Mouse (Mus musculus) regulatory T cell (primary cell): ENCODE results near the gene Nav2.

Source experiments
- in situ Hi-C: fragments of 300-600 bp; cut with MboI, MseI; formaldehyde crosslinking; loops from one replicate; pipeline ENCODE4 v1.15.1; 2025; ENCODE audit warnings: high pct_unique_total_duplicates

The Nav2 gene

DNA sequence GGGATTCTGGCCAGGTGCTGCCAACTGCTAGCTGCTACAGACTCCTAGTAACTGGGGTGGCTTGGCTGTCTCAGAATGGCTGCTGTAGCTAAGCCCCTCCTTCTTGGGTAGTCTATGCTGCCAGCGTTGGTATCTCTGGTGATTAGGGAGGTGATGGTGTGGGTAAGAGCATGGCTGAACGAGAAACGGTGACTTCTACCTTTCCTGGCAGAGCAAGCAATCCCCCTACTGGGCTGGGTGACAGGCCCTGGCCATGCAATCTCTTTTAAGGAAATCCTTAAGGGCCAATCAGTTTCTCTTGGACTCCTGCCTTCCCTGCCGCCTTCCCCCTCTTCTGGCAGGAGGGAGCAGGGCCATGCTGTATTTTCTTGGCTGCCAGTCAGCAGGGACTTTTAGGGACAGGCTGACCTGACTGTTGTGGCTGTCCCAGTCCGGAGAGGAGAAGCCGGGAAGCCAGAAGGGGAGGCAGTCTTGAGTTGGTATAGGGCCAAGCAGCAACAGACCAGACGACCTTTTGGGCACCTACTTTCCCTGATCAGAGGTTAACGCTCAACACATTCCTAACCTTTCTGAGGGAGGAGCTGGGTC lies 339.3 kb downstream of the Nav2 start:
- in situ Hi-C loops = no loop called here

DNA sequence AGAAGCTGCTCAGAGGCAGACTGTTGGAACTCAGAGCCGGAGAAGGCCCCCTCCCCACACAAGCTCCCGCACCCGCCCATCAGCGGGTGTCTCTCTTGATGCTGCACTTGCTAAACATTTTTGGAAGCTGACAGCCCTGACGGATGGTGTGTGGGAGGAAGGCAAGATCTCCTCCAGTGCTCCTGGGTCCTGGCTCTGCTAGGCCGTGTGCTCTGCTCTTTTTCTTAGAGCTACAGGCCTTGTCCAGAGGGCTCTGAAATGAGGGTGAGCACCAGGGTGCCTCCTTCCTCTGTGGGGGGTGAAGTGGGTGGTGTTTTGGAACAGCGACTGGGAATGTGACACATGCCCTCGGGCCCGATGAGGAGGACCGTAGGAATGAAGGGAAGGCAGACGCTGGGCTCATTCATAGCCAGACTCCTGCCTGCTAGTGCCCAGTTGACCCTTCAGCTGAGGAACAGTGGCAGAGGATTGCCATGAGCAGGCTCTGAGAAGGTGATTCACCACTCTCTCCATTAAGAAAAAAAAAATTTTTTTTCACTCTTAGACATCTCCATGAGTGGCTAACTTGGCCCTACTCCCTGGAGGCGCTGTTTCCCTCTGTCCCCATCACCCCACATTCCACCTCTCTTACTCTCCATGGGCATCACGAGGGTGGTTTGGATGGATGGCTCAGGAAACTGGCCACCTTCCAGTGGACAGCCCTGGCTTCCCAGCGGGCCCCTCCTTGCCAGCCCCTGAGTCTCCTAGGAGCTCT lies 340.0 kb downstream of the Nav2 start:
- in situ Hi-C loops = no loop called here

DNA sequence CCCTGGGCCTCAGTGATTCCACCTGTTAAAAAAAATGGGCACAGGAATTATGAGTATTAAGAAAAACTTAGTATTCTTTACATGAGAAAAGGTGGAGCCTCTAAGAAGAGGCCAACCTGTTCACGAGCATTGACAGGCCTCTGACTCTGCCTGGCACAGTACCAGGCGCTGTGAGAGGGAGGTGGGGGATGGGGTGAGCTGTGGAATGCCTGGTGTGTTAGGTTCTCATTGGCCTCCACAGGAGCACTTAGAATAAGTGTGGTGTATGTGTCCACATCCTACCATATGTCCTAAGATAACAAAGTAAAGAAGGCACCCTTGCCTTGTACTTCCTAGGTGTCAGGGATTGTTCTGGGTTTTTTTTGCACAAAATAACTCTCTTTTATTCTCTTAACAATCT lies 340.9 kb downstream of the Nav2 start:
- in situ Hi-C loops = no loop called here

DNA sequence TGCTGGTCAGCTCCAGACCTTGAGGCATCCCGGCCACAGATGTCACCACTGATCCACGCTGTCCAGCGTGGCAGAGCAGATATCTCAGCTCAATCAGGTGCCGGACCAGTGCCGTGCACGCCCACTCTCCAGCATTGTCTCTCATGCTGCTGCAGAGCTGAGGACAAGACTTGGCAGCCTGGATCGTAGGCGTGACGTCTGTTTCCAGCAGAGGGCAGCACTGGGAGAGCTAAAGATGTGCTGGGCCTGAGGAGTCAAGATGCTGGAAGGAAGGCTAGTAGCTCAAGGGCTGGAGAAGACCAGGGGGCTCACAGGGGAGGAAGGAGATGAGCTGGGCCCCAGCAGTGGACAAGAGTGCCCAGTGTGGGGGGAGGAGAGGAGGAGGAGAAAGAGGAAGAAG lies 341.5 kb downstream of the Nav2 start:
- in situ Hi-C loops = loop anchor here (10.0 kb wide), 1 partner anchor 175 kb away; no protein-coding TSS in a partner anchor

DNA sequence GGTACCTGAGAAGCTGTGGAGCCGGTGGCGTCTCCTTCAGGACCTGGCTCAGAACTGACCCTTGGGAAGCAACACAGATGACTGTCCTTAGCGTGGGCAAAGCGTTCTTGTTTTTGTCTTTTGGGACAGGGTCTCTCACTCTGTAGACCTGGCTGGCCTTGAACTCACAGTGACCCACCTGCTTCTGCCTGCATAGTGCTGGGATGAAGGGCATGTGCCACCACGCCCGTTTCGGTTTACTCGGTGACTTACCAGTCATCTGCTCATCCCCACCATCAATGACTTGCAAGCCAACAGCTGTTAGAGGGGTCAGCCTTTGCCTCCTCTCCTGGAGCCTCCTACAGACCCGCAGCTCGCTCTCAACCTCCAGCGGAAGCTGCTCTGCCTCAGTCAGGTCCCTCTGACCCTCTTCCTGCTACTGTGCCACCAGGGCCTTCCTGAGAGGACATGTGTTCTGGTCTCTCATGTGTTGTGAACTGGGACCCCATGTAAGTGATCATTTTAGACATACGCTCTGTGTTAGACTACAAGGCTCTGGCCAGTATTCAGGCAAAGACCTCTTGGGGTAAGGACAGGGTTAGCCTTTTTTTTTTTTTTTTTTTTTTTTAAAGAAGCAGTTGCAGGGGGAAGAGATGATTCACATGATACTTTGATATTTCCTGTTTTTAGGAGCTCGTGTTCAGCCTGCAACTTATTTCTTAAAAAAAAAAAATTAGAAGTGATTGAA lies 342.2 kb downstream of the Nav2 start:
- in situ Hi-C loops = loop anchor here (10.0 kb wide), 1 partner anchor 174 kb away; no protein-coding TSS in a partner anchor

DNA sequence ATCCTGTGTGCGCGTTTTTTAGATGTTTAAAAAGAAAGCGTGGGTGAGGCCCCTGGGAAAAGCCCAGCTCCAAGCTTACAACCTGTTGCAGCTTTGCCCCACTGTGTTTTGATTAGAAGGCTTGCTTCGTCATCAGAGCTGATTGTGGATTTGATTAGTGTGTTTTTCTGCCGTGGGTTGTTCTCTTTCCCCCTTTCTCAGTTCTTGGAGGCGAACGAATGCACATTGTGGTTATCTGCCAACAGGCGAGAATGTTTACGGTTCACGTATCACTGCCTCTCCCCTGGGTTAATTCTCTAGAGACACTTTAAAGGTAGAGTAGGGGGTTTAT lies 342.8 kb downstream of the Nav2 start:
- in situ Hi-C loops = loop anchor here (10.0 kb wide), 1 partner anchor 174 kb away; no protein-coding TSS in a partner anchor

DNA sequence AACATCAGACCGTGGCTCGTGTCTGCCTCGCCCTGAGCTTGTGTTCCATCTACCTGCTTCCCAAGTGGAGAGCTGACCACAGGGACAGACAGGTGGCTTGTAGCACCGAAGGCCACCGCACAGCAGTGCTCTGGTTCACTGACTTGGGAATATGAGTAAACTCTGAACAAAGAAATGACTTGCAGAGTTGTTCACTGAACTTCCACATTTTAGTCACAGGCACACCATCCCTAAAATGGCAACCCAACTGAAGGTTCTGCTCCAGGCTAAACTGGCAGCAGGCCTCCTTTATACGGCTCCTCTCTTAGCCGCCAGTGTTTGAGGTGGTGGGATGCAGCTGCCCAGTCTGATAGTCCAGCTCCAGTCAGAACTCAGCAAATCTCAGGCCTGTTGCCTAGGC lies 343.9 kb downstream of the Nav2 start:
- in situ Hi-C loops = loop anchor here (10.0 kb wide), 1 partner anchor 172 kb away; no protein-coding TSS in a partner anchor

DNA sequence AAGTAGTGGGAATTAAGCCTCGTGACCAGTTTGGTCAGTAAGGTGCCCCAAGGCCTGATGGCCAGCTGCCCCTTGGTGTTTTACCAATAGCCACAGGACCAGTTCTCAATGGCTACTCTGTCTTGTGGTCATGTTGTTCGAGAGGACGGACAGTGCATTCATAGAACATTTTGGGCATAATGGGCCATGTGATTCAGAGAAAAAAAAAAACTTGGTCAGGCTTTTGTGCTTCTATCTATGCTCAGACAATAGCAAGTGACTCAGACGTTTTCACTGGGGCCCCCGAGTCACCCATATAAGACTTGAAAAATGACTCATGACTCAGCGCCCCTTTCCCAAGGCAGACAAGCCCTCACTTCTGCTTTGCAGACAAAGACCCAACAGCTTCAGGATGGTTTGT lies 344.4 kb downstream of the Nav2 start:
- in situ Hi-C loops = loop anchor here (10.0 kb wide), 1 partner anchor 172 kb away; no protein-coding TSS in a partner anchor

DNA sequence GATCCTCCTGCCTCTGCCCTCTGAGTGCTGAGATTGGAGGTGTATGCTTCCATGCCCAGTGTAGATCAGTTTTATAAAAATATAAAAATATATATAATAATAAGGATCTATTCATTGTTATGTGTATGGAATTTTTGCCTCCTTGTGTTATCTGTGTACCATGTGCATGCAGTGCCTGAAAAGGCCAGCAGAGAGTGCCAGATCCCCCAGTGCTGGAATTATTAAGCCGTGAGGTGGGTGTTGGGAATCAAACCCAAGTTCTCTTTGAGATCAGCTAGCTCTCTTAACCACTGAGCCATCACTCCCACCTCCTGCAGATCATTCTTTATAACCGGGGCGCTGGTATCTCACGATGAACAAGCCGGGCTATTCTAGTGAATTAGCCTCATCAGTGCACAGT lies 346.5 kb downstream of the Nav2 start:
- in situ Hi-C loops = loop anchor here (10.0 kb wide), 1 partner anchor 170 kb away; no protein-coding TSS in a partner anchor

DNA sequence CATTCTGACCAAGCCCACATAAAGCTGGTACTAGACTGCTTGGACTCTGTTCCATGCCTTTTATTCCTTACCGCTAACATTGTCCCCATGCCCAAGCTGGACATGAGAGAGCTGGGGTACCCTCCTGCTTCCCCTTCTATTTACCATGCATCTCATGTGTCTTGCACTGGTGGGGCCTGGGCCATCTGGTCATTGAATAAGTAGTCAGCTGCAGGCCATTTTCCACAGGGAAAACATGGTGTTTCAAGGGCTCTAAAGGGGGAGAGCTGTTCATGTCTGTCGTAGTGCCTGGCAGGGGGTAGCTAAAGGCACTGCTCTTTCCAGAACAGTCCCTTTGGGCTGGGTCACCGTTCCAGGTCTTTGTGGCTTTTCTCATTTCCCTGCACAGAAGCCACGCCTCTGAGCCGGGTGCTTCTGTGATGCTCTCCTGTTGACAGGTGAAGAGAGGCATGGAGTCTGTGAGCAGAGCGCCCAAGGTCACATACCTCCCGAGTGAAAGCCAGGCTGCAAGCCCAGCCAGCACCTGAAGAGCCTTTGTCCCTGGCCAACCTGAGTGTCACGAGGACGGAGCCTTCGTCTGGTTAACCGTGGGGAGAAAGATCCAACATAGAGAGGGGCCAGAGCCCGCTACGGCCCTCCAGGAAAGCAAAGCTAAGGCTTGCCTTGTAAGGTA lies 348.9 kb downstream of the Nav2 start:
- in situ Hi-C loops = loop anchor here (10.0 kb wide), 1 partner anchor 167 kb away; no protein-coding TSS in a partner anchor

DNA sequence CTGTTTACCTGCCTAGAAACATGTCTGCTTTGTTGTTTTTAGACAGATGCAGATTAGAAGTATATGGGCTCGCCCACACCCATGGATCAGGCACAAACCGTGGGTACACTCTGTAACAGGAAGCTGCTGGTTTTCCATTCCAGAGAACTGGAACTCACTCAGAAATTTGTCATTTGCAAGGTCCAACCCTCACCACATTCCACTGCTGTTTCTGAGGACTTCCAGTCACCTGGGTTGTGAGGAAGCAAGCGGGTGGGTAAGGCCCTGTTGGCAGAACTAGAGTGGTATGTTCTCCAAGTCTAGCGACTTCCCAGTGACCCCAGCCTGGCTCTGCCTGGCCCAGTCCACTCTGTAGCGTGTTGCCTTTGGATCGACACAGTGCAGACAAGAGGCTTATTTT lies 349.6 kb downstream of the Nav2 start:
- in situ Hi-C loops = loop anchor here (10.0 kb wide), 1 partner anchor 167 kb away; no protein-coding TSS in a partner anchor

DNA sequence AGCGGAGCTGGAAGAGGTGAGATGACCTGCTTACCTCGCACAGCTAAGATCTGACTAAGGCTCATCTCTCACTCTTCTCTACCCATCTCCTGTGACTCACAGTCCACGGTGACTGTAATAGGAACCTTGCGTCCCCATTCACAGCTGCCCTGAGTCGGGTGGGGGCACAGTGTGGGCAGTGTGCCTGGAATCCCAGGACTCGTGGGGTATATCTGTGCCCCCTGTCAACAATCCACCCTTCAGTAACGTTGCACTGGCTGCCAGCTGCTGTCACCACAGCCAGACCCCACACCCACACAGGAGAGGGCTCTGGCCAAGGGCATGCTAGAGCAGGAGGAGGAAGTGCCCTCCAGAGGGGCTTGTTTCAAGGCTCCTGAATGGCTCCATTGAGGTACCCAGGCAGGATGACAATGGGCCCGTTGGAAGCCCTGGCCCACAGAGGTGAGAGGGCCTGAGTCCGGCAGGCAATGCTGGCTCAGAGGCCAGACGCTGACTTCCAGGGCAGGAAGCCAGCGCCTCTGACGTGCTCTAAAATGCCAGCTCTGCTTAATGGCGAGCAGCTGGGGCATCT lies 353.5 kb downstream of the Nav2 start:
- in situ Hi-C loops = no loop called here

DNA sequence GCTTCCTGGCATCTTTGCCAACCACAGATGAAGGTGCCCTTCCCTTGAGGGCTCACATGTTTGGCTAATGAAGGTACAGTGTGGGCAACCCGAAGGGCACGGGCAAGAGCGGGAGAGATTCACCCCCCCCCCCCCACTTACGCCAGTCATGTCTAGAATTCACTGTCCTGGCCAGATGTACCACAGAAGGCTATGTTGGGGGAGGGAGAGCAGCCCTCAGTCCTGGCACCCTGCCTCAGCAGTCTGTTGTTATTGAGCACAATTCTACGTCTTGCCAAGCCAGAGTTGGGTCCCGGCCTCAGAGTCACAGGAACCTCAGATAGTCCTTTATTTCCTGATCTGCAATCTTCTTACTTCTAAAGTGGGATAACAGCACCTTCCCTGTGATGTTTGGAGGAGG lies 357.9 kb downstream of the Nav2 start:
- in situ Hi-C loops = loop anchor here (5.0 kb wide), 1 partner anchor 119 kb away; no protein-coding TSS in a partner anchor

DNA sequence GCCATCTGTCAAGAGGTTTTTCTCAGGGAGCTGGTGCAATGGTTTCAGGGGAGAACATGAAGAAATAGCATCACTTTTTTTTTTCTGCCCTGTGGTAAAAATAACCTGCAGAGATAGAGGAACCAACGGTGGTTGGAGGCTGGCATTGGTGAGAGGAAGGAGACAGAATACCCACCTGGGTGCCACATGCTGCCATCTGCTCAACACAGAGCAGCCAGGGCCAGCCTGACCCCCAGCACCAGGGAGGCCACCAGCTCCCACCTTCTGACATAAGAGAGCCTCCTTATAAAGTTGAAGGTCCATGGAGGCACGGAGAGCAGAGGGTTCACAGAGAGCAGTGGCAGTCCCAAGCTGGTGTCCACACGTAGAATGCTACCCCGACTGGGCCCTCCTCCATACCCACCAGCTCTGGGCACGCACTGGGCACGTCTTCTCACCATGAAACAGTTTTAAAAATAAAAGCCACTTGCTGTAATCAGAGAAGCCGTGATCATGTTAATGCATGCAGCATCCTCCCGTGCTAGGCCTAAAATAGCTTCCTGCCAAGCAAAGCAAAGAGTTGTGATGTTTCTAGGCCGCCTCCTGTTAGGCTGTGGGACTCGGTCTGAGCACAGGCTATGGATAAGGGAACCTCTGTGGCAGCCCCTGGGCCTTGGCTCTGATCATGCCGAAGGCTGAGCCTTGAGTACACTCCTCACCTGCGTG lies 359.3 kb downstream of the Nav2 start:
- in situ Hi-C loops = loop anchor here (5.0 kb wide), 1 partner anchor 120 kb away; no protein-coding TSS in a partner anchor

DNA sequence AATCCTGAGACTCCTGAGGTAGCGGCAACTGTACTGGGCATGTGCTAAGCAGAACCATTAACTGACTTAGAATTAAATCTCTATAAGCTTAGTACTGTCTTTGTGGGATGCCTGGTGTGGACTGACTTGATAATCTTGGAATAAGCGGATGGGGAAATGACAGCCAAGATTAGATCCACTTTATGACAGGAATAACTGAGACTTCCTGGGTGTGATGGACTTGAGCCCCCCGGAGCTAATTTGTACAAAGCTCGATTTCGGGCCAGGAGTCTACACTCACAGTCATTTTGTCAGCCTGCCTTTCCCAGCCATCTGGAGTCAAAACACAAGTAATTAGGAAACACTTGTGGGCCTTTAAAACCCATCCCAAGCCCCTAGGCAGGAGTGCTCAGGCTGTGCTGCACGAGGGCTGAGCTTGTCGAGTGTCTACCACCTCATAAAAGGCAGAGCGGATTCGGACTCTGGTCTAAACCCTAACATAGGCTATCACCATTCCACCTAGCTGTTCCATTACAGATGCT lies 359.9 kb downstream of the Nav2 start:
- in situ Hi-C loops = loop anchor here (5.0 kb wide), 1 partner anchor 121 kb away; no protein-coding TSS in a partner anchor

DNA sequence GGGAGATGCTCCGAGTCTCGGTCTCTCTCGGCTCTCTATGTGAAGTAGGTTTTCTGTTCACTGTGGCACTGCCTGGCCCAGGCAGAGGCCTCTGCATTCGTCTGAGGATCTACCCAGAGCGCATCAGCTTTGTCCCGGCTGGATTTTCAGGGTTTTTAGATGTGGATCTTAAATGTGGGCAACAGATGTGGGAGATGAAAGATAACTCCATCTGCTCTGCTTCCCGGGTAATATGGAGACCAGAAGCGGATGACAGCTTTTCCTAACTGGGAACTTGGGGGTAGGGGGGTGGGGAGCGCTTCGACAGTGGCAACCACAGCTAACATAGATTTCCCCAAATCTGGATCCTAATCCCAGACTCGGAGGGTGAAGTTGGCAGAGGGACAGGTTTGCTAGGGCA lies 362.3 kb downstream of the Nav2 start:
- in situ Hi-C loops = no loop called here

DNA sequence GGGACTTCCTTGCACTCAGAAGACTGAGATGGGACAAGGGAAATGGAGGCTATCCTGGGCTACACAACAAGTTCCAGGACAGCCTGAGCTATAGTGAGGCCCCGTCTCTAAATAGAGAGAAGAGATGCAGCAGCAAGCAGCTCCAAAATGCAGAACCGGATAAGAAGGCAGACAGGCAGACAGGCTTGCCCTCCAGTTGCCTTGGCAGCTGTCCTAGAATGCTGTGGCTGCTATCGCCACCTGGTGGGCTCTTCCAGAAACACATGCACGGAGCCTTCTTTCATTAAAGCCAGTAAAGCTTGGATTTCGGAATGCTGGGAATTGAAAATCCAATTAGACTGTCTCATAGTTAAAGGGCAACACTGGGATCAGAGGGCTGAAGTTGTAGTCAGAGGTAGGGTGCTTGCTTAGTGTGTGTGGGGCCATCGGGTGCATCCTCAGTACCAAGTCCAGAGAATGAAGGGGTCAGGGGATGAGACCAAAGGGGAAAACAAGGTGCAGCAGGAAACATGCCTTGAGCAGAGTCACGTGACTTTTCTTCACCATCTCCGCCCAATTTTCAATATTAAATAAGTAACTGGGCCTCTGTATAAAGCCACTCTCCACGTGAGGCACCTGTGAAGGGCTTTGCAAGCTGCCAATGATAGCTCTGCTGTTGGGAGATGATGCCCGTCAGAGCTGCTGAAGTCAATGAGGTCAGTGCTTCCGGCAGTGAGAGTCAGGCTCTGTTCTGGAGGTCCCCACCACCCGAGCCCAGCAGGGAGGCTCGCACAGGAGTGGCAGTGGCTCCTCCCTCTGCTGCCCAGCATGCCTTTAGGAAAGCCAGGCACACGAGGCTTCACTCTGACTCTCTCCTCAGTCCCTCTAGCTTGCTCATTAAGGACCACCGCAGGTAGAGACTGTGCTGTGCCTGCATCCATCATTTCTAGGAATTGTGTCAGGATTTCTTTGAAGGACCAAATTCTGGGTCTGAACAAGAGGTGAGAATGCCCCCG lies 364.2 kb downstream of the Nav2 start:
- in situ Hi-C loops = no loop called here

DNA sequence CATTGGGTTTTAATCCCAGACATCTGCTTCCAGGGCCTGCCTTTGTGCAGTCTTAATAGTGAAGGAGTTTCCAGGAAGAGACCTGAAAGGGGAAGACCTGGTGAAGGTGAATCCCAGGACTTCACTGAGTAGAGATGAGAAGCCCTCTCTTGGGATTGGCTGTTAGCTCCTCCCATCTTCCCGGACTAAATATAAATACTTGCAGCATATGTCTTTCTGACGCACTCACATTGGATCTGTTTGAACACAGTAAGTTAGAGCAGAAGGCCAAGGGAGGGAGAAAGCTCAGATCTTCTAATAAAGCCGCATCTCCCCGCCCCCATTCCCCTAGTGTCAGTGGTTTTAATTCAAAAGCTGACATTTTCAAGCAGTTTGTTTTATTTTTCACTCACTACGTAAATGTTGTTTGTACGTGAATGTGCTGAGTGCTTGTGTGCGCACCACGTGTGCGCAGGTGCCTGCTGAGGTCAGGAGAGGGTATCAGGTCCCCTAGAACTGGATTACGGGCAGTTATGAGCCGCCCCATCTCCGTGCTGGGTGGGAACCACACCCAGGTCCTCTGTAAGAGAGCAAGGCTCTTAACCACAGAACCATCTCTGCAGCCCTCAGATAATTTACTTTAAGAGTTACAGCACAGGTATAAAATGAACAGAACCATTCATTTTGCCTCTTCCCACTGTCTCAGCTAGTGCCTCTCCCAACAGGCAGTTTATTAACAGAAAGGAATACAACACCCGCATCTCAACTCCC lies 365.6 kb downstream of the Nav2 start:
- in situ Hi-C loops = no loop called here
